Comparison of ENCODE assay signal across 15 mouse cellular contexts in genomic region chr5:122623861-122624260, GRCm38 (mm10).
"Had no signal": no experiment of that assay in that cellular context is flagged by ENCODE, and none has a peak within 500 bp of the region (broad histone marks: within the 10 kb centered on the region; RNA-seq: fewer than 3 reads in every experiment).

No protein-coding gene starts in this region.

- H3K36me3 ChIP-seq: midbrain, embryonic 13.5 days; midbrain, embryonic 15.5 days; neural tube, embryonic 12.5 days; stomach, embryonic 15.5 days had no signal

- H3K4me3 ChIP-seq: megakaryocyte, embryonic 14.5 days; midbrain, embryonic 13.5 days; midbrain, embryonic 15.5 days; neural tube, embryonic 12.5 days; stomach, embryonic 15.5 days had no signal

- H3K9me3 ChIP-seq: megakaryocyte, embryonic 14.5 days; midbrain, embryonic 13.5 days; midbrain, embryonic 15.5 days; neural tube, embryonic 12.5 days; stomach, embryonic 15.5 days had no signal

- H3K27me3 ChIP-seq: midbrain, embryonic 13.5 days; midbrain, embryonic 15.5 days; neural tube, embryonic 12.5 days; stomach, embryonic 15.5 days had no signal

- H3K4me1 ChIP-seq: midbrain, embryonic 15.5 days had no signal

- DNase-seq: lung, adult 18-20 months; lung, embryonic 14.5 days; lung, postnatal 14 days; lung, postnatal 36 days; right cerebral cortex, postnatal 14 days; thymus, adult 2 months; thymus, postnatal 25 days; thymus, postnatal 4 days had no signal

- H3K27ac ChIP-seq: macrophage; midbrain, embryonic 13.5 days; midbrain, embryonic 15.5 days; neural tube, embryonic 12.5 days; stomach, embryonic 15.5 days; stomach, postnatal 0 days had no signal
